Mouse (Mus musculus) brain, adult 2 months (tissue): ENCODE data around the gene Dlg4.
"Not testable (repeated sequence)": the region's sequence is repeated elsewhere in the genome, so short reads cannot be mapped to it uniquely, and the experiment has no call there.

ENCODE experiments used
- DNase-seq: peaks from one replicate; pipeline ENCODE4 v3.0.0; 2011; ENCODE audit warnings: low read depth, low spot score

Gene Dlg4

DNA sequence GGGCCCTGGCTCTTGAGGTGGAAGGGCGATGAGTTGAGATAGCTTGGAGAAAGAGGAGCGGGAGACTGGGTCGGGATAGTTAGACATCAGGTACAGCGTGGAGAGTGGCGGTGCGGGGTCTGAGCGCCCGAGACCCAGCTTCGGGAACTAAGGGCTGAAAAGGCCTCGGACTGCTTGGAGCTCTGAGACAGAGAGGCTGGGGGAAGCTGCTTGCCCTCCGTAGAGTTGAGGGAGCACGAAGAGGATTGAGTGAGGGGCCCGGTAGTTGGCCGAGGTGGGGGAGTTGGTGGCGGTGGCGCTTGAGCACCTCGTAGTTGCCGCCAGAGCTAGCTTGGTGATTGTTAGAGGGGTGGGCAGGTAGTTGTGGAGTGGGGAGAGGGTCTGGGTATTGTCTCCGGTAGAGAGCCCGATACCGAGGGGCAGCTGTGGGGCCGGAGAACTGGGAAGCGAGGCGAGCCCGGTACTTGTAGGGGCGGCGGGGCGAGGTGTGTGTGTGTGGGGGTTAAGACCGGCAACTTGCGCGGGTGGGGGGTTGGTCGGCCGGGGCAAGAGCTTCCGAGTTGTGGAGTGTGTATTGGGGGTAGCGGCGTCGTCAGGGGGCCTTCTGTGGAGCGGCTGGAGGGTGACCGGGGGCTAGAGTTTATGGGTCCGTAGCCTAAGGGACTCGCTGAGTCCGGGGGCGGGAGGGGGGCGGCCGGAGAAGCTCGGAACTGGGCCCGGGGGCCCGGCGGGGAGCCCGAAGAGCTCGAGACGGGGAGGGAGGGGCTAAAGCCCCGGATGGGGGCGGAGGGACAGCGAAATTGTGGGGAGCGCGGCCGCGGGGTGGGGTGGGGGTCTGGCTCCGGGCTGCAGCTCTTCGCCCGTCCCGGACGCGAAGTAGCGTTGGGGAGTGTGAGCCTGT lies 20.3 kb upstream of the Dlg4 start:
- DNase-seq, result no peak

- peak; percentile 79 for DNase-seq
These were observed 19.7 kb upstream of the Dlg4 start for GRCm38 (mm10) chr11:69997070-69997509.

DNA sequence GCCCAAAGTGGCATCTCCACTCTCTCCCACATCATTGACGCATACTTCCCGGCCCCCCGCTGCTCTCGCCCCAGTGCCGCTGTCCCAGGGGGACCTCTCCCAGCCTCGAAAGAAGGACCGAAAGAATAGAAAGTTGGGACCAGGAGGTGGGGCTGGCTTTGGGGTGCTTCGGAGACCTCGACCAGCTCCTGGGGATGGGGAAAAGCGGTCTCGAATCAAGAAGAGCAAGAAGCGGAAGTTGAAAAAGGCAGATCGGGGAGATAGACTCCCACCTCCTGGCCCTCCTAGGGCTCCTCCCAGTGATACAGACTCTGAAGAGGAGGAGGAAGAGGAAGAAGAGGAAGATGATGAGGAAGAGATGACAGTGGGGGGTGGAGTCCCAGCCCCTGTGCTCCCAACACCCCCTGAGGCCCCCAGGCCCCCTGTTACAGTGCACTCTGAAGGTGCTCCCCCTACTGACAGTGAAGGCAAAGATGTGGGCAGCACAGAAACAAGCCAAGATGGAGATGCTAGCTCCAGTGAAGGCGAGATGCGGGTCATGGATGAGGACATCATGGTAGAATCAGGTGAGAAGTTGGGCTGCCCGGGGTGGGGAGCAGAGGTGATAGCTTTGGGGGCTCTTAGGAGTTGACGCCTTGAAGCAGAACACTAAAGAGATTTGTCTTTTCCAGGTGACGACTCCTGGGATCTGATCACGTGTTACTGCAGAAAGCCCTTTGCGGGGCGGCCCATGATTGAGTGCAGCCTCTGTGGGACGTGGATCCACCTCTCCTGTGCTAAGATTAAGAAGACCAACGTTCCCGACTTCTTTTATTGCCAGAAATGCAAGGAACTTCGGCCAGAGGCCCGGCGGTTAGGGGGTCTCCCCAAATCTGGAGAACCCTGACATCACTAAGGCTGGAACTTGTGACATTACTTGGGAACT lies 17.9 kb upstream of the Dlg4 start:
- DNase-seq, result no peak

DNA sequence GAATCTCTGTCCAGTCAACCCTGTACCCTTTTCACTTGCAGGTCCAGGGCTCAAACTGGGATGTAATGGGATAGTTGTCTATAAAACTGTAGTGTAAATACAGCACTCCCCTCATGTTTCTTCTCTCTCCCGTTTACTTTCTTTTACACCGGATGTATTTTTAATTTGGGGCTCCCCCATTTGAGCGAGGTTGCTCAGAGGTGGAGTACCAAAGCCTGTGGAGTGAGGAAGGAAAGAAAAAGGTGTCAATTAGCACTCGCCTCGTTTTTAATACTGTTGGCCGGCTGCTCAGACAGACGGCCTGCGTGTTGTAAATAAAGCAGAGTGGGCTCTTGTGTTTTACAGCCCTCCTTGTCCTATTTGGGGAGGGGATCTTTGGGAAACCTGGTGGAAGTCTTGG lies 17.1 kb upstream of the Dlg4 start:
- DNase-seq, result no peak

GRCm38 (mm10) chr11:70000396-70000898 lies 16.3 kb upstream of the Dlg4 start, which contains the start of gene Dvl2:
TSS of gene Dvl2 (plus strand) at chr11:70000595.
- DNase-seq, result peak; percentile 99

- no peak for DNase-seq
These were observed 15.6 kb upstream of the Dlg4 start for GRCm38 (mm10) chr11:70001159-70001558.

DNA sequence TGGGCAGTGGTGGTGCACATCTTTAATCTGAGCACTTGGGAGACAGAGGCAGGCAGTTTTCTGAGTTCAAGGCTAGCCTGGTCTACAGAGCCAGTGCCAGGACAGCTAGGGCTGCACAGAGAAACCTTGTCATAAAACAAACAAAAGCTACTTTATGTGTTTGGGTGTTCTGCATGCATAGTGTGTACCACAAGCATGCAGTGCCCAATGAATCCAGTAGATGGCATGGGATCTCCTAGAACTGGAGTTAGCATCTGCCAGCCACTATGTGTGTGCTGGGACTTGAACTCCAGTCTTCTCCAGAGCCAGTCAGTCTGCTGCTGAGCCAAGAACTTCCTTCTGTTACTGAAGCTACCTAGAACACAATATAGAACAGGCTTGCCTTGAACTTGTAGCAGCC lies 14.9 kb upstream of the Dlg4 start:
- DNase-seq, result no peak

DNA sequence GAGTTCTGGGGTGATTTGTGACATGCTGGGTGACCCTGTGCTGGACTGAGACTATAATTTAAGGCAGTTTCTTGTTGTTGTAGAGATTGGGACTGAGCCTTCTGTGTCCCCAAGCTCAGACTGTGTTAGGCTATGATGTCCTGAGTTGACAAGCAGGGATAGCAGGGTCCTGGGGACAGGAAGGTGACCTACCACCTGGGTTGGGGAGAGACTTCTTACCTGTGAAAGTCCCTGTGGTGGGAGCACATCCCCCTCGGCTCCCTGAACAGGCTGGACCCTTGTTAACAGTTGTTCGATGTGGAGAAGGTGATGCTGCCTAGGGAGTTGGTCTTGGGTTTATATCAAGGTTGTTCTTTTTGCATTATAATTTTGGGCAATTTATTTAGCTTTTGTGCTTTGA lies 14.3 kb upstream of the Dlg4 start:
- DNase-seq, result no peak

- DNase-seq, result no peak
These were observed 11.2 kb upstream of the Dlg4 start for GRCm38 (mm10) chr11:70005521-70005920.

GRCm38 (mm10) chr11:70010033-70010432 lies 6.7 kb upstream of the Dlg4 start:
- DNase-seq, result no peak

DNA sequence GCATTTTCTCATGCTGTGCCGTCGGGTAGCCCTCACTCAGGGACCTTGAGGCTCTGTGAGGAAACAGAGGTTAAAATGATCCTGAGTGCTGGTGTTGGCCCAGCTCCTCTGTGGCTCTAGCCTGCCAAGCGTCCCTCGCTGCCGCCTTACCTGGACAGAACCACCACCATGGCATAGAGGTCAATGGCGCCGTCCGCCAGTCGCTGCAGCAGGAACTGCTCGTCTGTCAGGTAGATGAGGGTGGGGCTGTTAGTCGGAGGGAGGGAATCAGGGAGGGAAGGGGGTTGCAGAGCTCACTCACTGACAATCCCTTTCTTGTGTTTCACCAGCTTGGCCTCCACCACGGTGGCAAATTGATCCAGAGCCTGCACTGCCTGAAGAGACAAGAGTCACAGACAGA lies 6.2 kb upstream of the Dlg4 start:
- DNase-seq, result no peak

- DNase-seq, result no peak
These were observed 5.8 kb upstream of the Dlg4 start for GRCm38 (mm10) chr11:70010961-70011360.

- DNase-seq, result no peak
These were observed 3.8 kb upstream of the Dlg4 start for GRCm38 (mm10) chr11:70012931-70013330.

DNA sequence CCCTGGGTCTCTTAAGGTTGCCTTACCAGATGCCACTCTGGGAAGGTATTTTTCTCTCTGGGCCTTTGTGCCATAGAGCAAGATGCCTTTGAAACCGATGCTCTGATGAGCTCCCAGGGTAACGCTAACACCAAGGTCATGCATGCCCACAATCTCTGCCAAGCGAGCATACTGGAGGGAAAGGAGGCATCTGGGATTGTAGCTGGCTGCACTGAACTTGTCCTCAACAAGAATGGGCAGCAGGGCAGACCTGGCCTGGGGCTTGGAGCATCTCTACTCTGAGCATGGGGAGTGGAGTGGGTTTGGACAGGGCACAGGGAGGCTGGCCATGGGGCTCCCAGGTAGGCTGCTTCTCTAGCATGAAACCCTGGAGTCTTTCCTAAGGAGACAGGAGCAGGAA lies 3.3 kb upstream of the Dlg4 start:
- no peak for DNase-seq

DNA sequence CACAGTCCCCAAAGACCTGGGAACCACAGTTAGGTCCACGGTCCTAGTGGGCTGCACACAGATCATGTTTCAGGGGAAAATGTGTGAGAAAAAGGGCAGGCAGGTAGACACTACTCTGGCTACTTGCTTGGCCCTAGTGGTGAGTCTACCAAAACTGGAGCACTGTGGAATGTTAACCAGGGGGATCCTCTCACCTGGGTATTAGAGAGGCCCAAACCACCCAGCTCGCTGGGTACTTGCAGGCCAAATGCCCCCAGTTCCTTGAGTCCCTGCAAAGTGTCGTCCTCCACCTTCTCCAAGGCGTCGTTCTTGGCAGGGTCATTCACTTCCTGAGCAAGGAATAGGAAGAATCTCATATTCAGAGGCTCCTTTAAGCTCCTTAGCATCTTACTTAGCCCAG lies 2.7 kb upstream of the Dlg4 start:
- DNase-seq, result no peak

GRCm38 (mm10) chr11:70014880-70015558 lies 1.7 kb upstream of the Dlg4 start, which contains the start of gene Acadvl:
TSS of gene Acadvl (minus strand) at chr11:70015411.
- peak; percentile 96 for DNase-seq

- DNase-seq, result no peak
These were observed 1.1 kb upstream of the Dlg4 start for GRCm38 (mm10) chr11:70015677-70016076.

- not testable (repeated sequence) for DNase-seq
These were observed 565 bp upstream of the Dlg4 start for GRCm38 (mm10) chr11:70016177-70016576.

DNA sequence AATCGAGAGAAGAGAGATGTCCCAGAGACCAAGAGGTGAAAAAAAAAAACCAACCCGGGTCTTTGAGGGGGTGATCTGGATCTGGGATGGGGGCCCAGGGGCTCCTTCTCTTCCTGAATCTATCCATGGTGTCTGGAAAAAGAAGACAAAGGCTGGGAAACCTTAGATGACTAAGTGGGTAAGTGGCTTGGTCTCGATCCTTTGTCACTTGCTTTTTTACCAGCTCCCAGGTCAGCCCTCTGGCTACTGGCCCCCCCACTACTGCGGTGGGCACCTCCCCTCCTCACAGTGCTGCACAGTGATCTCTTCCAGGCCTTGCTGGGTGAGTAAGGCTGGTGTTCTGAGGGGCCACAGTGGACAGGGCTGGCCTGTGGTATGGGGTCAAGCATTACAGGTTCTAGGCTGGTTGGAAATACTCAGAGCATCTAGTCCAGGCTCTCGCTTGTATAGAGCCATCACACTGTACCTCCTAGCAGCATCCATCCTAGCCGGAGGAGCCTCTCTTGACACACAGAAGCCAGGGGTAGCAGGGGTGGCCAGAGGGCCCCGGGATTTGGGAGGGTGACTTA lies 541 bp downstream of the Dlg4 start:
- DNase-seq, result no peak

DNA sequence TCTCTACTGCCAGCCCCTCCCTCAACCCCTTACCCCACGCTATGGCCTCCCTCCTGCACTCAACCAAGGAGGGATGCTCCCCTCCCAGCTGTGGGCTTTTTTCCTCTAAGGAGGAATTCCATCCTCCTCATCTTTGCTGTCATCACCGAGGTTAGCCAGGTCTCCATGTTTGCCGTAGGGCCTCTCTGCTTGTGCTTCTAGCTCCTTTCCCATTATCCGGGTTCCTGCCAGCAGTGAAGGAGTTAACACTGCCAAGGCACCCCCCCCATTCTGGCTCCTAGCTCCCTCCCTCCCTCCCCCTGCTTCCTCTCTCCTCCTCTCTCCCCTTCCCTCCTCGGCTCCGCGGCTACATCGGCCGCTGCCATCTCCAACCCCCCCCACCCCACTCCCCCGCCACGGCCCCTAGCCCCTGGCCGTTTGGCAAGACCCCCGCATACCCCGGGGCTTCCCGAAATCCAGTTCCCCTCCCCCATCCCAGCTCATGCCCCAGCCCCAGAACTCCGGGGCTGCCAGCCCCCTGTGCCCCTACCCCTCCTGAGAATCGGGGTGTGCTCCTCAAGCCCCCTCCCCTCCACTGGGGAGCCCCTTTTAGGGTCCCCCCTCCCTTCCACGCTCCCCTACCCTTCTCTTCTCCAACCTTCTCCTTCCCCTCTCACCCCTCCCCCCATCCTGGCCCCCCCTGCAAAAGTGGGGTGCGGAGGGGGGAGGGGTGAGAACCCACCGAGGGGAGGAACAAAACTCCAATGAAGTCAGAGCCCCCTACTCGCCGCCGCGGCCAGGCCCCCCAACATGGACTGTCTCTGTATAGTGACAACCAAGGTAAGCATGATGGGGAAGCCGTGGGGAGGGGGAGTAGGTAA lies 1.6 kb downstream of the Dlg4 start:
- peak; percentile 94 for DNase-seq
